Mouse (Mus musculus) cortical plate, adult 2 months (tissue): ENCODE data around the gene Agap3.

ENCODE experiments used
- CTCF ChIP-seq: fragments of 200-500 bp; IDR thresholded peaks from 2 replicates; pipeline ENCODE4 v1.5.1; 2011; ENCODE audit warnings: mild to moderate bottlenecking, control low read depth, low read length; ENCODE audit not compliant: insufficient read depth; ENCODE audit errors: extremely low read depth
- POLR2A ChIP-seq: fragments of 200-500 bp; IDR thresholded peaks from 2 replicates; pipeline ENCODE4 v1.6.1; 2011; ENCODE audit warnings: mild to moderate bottlenecking, low read length, control low read depth; ENCODE audit not compliant: insufficient read depth; ENCODE audit errors: extremely low read depth

DNA sequence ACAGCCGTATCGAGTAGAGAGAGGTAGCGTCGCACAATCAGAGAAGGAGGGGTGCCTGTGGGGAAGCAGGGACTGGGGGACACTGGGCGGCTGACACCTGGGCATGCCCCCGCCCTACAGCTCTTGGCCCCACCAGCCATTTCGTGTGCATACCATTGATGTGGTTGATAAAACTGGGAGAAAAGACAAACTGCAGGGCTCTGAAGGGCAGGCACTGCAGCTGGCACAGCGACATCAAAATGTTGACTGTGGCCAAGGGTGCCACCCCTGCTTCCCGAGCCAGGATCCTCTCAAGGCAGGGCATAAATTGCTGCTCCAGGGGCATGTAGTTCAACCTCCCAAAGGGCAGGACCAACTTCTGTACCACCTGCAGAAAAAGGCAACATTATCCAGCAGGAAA lies 9.9 kb upstream of the Agap3 start:
- no peak for TF ChIP-seq CTCF
- TF ChIP-seq POLR2A, result no peak
